Mouse (Mus musculus) limb, embryonic 14.5 days (tissue): ENCODE data around the gene Dolpp1. TPM values are rescaled to one million over a fixed set of nuclear protein-coding genes. Genes with fewer than 3 reads are reported as not detected.

Source experiments
- ATAC-seq: fragments of 200-750 bp; cut with Nextera tagmentation; 2 replicates; pipeline ENCODE4 v1.8.0; 2017; ENCODE audit warnings: low read depth, moderate number of reproducible peaks, moderate TSS enrichment; ENCODE audit not compliant: low FRiP score
- DNase-seq: peaks from one replicate; pipeline ENCODE4 v3.0.0-alpha.2; 2015; ENCODE audit warnings: low spot score
- H3K27ac ChIP-seq: fragments of 300-500 bp; sonication (generic); replicated peaks from 2 replicates; pipeline ENCODE4 v1.5.1; 2014; ENCODE audit warnings: low read depth, mild to moderate bottlenecking, low read length, moderate library complexity, mixed read lengths
- H3K27me3 ChIP-seq: fragments of 300-500 bp; sonication (generic); 2 replicates; pipeline ENCODE4 v1.6.1; 2014; ENCODE audit warnings: low read length, mixed read lengths; ENCODE audit not compliant: control insufficient read depth, insufficient read depth
- H3K36me3 ChIP-seq: fragments of 300-500 bp; sonication (generic); 2 replicates; pipeline ENCODE4 v1.6.1; 2014; ENCODE audit warnings: mild to moderate bottlenecking, low read length, moderate library complexity, mixed read lengths; ENCODE audit not compliant: control insufficient read depth, insufficient read depth
- H3K4me1 ChIP-seq: fragments of 300-500 bp; sonication (generic); 2 replicates; pipeline ENCODE4 v1.6.1; 2014; ENCODE audit warnings: antibody characterized with exemption, low read length, mixed read lengths; ENCODE audit not compliant: control insufficient read depth, insufficient read depth
- H3K4me2 ChIP-seq: fragments of 300-500 bp; sonication (generic); replicated peaks from 2 replicates; pipeline ENCODE4 v1.6.1; 2014; ENCODE audit warnings: low read depth, mild to moderate bottlenecking, low read length, moderate library complexity; ENCODE audit not compliant: severe bottlenecking
- H3K4me3 ChIP-seq: fragments of 300-500 bp; sonication (generic); replicated peaks from 2 replicates; pipeline ENCODE4 v1.5.1; 2014; ENCODE audit warnings: low read length
- H3K9ac ChIP-seq: fragments of 300-500 bp; sonication (generic); 2 replicates; pipeline ENCODE4 v1.6.1; 2014; ENCODE audit warnings: mild to moderate bottlenecking, low read depth, low read length, moderate library complexity; ENCODE audit not compliant: severe bottlenecking
- H3K9me3 ChIP-seq: fragments of 300-500 bp; sonication (generic); 2 replicates; pipeline ENCODE4 v1.6.1; 2016; ENCODE audit warnings: low read length; ENCODE audit not compliant: control insufficient read depth
- POLR2A ChIP-seq: fragments of 200-500 bp; IDR thresholded peaks from 2 replicates; pipeline ENCODE4 v1.8.0; 2012; ENCODE audit warnings: inconsistent platforms, mild to moderate bottlenecking, moderate library complexity, borderline replicate concordance; ENCODE audit not compliant: insufficient read depth, insufficient read length; ENCODE audit errors: extremely low read depth
- WGBS: fragments of 180-500 bp; shearing (Covaris S2); extraction: QIAGEN DNeasy Blood & Tissue Kit; methylation state at CpG from one replicate; pipeline ENCODE4 v1.1.7; 2014; 5-methylcytosine and 5-hydroxymethylcytosine counted together
- polyA plus RNA-seq, 2 experiments: library from polyadenylated mRNA; depleted of rRNA in 1 of 2; stranded (reverse) in 1 of 2; unstranded in 1 of 2; fragments of >200 nt; fragmentation: Nextera tagmentation in 1 of 2; extraction: Ambion mirVana in 1 of 2; gene quantifications; 2 replicates each; pipeline versions ENCODE4 v1.2.1 to v1.2.3; 2012 to 2014

Dolpp1 gene
- polyA plus RNA-seq, 2 experiments = 31.8 to 49.8 TPM

DNA sequence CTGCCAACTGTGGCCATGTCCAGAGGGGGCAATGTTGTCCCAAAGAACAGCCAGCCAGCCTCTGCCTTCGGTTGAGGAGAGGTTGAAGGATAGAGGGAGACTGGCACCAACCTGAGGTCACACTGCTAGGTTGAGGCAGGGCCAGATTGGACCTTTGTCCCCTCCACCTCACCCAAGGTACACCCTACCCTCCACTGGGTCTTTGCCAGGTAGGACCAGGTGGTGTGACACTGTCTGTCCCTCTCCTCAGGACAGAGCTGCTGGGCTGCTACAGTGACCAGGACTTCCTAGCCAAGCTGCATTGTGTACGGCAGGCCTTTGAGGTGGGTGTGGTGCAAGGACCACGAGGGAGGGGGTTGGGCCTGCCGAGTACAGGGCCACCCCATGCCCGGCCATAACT lies 14.3 kb upstream of the Dolpp1 start:
- TF ChIP-seq POLR2A = no peak
- Histone ChIP-seq H3K4me3 (no peak overlapping the region), H3K27me3 (no peaks in the 10 kb centered on the region), H3K9ac (no peak overlapping the region), H3K4me2 (no peak overlapping the region), H3K27ac (no peak overlapping the region), H3K9me3 (no peaks in the 10 kb centered on the region), H3K36me3 (peaks cover 86% of the 10 kb centered on the region), H3K4me1 (no peaks in the 10 kb centered on the region)
- 74% methylated on average over 5 of the region's 5 CpGs for WGBS
- ATAC-seq (no peak), DNase-seq (no peak)

DNA sequence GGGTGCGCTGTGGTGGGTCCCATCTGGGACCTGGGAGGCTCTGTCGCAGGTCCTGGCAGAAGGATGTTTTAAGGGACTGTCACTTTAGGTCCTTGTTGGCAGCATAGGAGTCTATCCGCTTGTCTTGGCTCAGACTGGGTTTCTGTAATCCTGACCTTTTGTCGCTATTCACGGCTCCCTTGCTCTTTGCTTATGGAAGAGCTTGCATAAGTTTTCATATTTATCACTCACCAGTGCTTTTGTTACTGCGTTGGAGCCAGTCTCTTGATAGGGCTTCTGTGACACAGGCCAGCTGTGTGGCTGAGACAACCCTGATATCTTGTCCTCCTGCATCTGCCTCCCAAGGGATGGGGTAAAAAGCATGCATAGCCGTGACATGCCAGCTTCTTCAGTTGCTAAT lies 12.7 kb upstream of the Dolpp1 start:
- Histone ChIP-seq H3K4me3 (no peak overlapping the region), H3K36me3 (peaks cover 86% of the 10 kb centered on the region), H3K9ac (no peak overlapping the region), H3K27me3 (no peaks in the 10 kb centered on the region), H3K27ac (no peak overlapping the region), H3K4me1 (no peaks in the 10 kb centered on the region), H3K9me3 (no peaks in the 10 kb centered on the region), H3K4me2 (no peak overlapping the region)
- no peak for TF ChIP-seq POLR2A
- no peak for DNase-seq
- ATAC-seq = no peak
- WGBS = 90% methylated on average over 7 of the region's 7 CpGs

DNA sequence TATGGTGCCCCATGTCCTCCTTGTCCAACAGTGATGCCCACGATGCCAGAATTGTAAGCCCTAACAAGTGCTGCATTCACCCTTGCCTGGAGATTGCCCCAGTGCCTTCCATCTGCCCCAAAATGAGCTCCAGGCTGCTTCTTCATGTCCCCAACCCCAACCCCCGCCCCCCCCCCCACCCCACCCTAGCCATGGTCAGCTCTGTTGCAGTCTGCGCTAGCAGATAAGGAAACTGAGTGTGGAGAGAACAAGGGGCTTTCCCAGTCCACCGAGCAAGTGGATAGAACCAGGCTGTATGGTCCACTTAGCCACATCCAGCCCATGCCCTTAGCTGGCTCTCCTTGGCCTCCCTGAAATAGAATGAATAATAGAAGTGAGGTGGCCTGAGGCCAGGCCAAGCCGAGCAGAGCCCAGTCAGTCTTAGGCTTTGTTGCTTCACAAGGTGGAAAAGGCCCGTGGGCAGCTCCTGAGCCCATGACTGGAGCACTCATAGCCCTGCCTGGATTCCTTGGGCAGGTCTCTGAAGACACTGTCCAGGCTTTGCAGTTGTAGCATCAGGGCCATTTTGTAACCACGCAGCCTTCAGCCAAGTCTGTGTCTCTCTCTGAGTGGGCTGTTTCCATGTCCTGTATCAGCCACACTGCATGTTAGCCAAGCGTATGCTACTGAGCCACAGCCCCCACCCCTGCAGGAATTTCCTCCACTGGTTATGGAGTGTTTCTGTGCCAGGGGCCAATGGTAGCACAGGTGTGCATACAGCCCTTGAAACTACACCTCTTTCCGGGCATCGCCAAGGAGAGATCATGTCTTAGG lies 11.3 kb upstream of the Dolpp1 start:
- no peak overlapping the region for H3K4me2 ChIP-seq
- no peak for DNase-seq
- 90% methylated on average over 10 of the region's 10 CpGs for WGBS
- H3K9me3 ChIP-seq = no peaks in the 10 kb centered on the region
- H3K4me3 ChIP-seq = no peak overlapping the region
- H3K9ac ChIP-seq = no peak overlapping the region
- no peaks in the 10 kb centered on the region for H3K27me3 ChIP-seq
- TF ChIP-seq POLR2A = no peak
- ATAC-seq = no peak
- H3K4me1 ChIP-seq = no peaks in the 10 kb centered on the region
- H3K36me3 ChIP-seq = peaks cover 78% of the 10 kb centered on the region
- no peak overlapping the region for H3K27ac ChIP-seq

DNA sequence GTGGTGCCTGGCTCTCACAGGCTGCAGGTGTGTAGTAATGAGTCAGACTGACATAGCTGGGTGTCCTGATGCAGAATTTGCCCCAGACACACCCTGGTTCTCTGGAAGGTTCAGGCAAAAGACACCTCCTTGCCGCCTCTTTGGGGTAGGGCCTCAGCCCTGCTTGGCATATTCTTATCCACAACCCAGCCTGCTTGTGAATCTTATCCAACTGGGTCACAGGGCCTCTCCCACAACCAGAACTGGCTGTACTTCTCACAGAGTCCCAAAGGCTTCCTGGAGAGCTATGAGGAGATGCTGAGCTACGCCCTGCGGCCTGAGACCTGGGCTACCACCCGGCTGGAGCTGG lies 10.7 kb upstream of the Dolpp1 start:
- DNase-seq (no peak), ATAC-seq (no peak)
- TF ChIP-seq POLR2A = no peak
- Histone ChIP-seq H3K4me1 (no peaks in the 10 kb centered on the region), H3K9me3 (no peaks in the 10 kb centered on the region), H3K4me3 (no peak overlapping the region), H3K27ac (no peak overlapping the region), H3K9ac (no peak overlapping the region), H3K27me3 (no peaks in the 10 kb centered on the region), H3K36me3 (peaks cover 73% of the 10 kb centered on the region), H3K4me2 (no peak overlapping the region)
- 94% methylated on average over 4 of the region's 4 CpGs for WGBS

DNA sequence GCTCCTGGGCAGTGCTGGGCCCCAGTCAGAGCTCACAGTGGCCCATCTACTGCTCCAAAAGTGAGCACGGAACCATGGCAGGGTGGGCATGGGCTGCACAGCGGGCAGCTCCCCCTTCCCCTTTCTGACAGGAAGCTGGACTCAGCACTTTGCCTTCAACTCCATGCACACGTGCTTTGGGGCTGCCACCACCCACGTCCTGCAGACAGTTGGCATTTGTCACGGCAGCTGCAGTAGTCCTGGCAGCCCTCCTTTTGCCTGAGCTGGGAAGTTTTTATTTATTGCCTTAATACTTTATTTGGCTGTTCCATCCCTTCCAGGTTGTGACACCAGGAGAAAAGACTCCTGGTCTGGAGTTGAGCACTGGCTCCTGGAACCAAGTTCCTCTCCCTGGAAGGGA lies 7.2 kb upstream of the Dolpp1 start:
- H3K27me3 ChIP-seq = no peaks in the 10 kb centered on the region
- H3K27ac ChIP-seq = no peak overlapping the region
- H3K4me2 ChIP-seq = no peak overlapping the region
- DNase-seq (no peak), ATAC-seq (no peak)
- no peak for TF ChIP-seq POLR2A
- H3K4me1 ChIP-seq = no peaks in the 10 kb centered on the region
- 82% methylated on average over 5 of the region's 5 CpGs for WGBS
- H3K36me3 ChIP-seq = peaks cover 41% of the 10 kb centered on the region
- H3K9ac ChIP-seq = no peak overlapping the region
- H3K4me3 ChIP-seq = no peak overlapping the region
- H3K9me3 ChIP-seq = no peaks in the 10 kb centered on the region
